Mouse (Mus musculus) yolk sac, embryonic 10.5 days (tissue): ENCODE data around the gene Cdca4.

Source experiments
- DNase-seq: peaks from one replicate; pipeline ENCODE4 v3.0.0-alpha.2; 2017; ENCODE audit warnings: low spot score

Gene Cdca4

GRCm38 (mm10) chr12:112829244-112829864 lies at the start of gene Cdca4:
Gene Cdca4, minus strand, starts transcription at chr12:112829423.
- DNase-seq = peak; percentile 99

- no peak for DNase-seq
These were observed 48.4 kb upstream of the Cdca4 start for GRCm38 (mm10) chr12:112877607-112878020.

GRCm38 (mm10) chr12:112877073-112877576 lies 47.9 kb upstream of the Cdca4 start:
- DNase-seq = no peak

- DNase-seq = peak; percentile 45
These were observed 47.3 kb upstream of the Cdca4 start for GRCm38 (mm10) chr12:112876332-112877072.

- DNase-seq = peak; percentile 62
These were observed 46.2 kb upstream of the Cdca4 start for GRCm38 (mm10) chr12:112875225-112876013.

GRCm38 (mm10) chr12:112874199-112874598 lies 45.0 kb upstream of the Cdca4 start:
- no peak for DNase-seq

GRCm38 (mm10) chr12:112873452-112874190 lies 44.4 kb upstream of the Cdca4 start:
- DNase-seq = peak; percentile 29

- DNase-seq = no peak
These were observed 43.8 kb upstream of the Cdca4 start for GRCm38 (mm10) chr12:112872991-112873390.

GRCm38 (mm10) chr12:112871272-112871671 lies 42.0 kb upstream of the Cdca4 start:
- DNase-seq = no peak

- DNase-seq = no peak
These were observed 41.6 kb upstream of the Cdca4 start for GRCm38 (mm10) chr12:112870775-112871174.

- peak; percentile 49 for DNase-seq
These were observed 40.6 kb upstream of the Cdca4 start for GRCm38 (mm10) chr12:112869783-112870204.

- DNase-seq = no peak
These were observed 39.2 kb upstream of the Cdca4 start, which contains the start of gene Gpr132 for GRCm38 (mm10) chr12:112868178-112869087. Gene Gpr132, minus strand, starts transcription at chr12:112868228.

GRCm38 (mm10) chr12:112867106-112867674 lies 38.0 kb upstream of the Cdca4 start:
- no peak for DNase-seq

- no peak for DNase-seq
These were observed 37.4 kb upstream of the Cdca4 start for GRCm38 (mm10) chr12:112866467-112867080.

GRCm38 (mm10) chr12:112864804-112865203 lies 35.6 kb upstream of the Cdca4 start:
- no peak for DNase-seq

- peak; percentile 16 for DNase-seq
These were observed 32.7 kb upstream of the Cdca4 start for GRCm38 (mm10) chr12:112861911-112862321.

- DNase-seq = no peak
These were observed 31.5 kb upstream of the Cdca4 start for GRCm38 (mm10) chr12:112860765-112861164.

- DNase-seq = no peak
These were observed 30.7 kb upstream of the Cdca4 start for GRCm38 (mm10) chr12:112859930-112860329.

- no peak for DNase-seq
These were observed 29.5 kb upstream of the Cdca4 start for GRCm38 (mm10) chr12:112858581-112859336.
